Mouse (Mus musculus) kidney, adult 2 months (tissue): ENCODE data around the gene Def6.

Experiments
- CTCF ChIP-seq: fragments of 200-500 bp; conservative IDR thresholded peaks from 2 replicates; pipeline ENCODE4 v1.5.1; 2011; ENCODE audit warnings: low read depth, mild to moderate bottlenecking, control low read depth, low read length, moderate library complexity, mixed read lengths; ENCODE audit not compliant: insufficient read depth, insufficient read length
- POLR2A ChIP-seq: fragments of 200-500 bp; IDR thresholded peaks from one replicate; pipeline ENCODE4 v1.6.1; 2011; ENCODE audit warnings: low read depth, low read length, control low read depth

DNA sequence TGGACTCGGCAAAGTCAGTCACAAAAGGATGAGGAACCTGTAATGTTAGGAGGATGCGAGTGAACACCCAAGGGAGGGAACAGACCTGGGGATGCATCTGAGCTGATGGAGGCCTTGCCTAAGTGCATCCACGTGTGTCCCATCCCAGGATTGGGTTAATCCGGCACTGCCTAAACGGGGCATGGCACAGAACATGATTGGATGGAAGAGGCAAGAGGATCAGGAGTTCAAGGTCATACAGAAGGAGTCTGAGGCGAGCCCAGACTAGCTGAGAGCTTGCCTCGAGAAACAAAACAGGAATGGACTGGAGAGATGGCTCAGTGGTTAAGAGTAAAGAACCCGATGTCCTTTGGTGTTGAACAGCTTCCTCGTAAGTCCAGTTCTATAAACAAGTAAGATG, 4.8 kb downstream of the Def6 start:
- no peak for TF ChIP-seq CTCF
- no peak for TF ChIP-seq POLR2A
